Mouse (Mus musculus) heart, embryonic 12.5 days (tissue): Measurements from ENCODE around the gene 2610021A01Rik. TPM values are rescaled to one million over a fixed set of nuclear protein-coding genes. Genes with fewer than 3 reads are reported as not detected.
"Not testable (repeated sequence)": the region's sequence is repeated elsewhere in the genome, so short reads cannot be mapped to it uniquely, and the experiment has no call there.

ENCODE experiments used
- ATAC-seq: fragments of 200-750 bp; cut with Nextera tagmentation; 2 replicates; pipeline ENCODE4 v1.8.0; 2017; ENCODE audit warnings: moderate TSS enrichment, moderate library complexity; ENCODE audit not compliant: insufficient number of reproducible peaks, low FRiP score
- H3K27ac ChIP-seq: fragments of 300-500 bp; sonication (generic); 2 replicates; pipeline ENCODE4 v1.5.1; 2016; ENCODE audit warnings: mild to moderate bottlenecking, moderate library complexity; ENCODE audit not compliant: poor library complexity, severe bottlenecking
- H3K27me3 ChIP-seq: fragments of 300-500 bp; sonication (generic); replicated peaks from 2 replicates; pipeline ENCODE4 v1.6.1; 2016; ENCODE audit warnings: mild to moderate bottlenecking, moderate library complexity
- H3K36me3 ChIP-seq: fragments of 300-500 bp; sonication (generic); 2 replicates; pipeline ENCODE4 v1.6.1; 2016; ENCODE audit warnings: mild to moderate bottlenecking, moderate library complexity
- H3K4me1 ChIP-seq: fragments of 300-500 bp; sonication (generic); replicated peaks from 2 replicates; pipeline ENCODE4 v1.6.1; 2016; ENCODE audit warnings: mild to moderate bottlenecking
- H3K4me2 ChIP-seq: fragments of 300-500 bp; sonication (generic); 2 replicates; pipeline ENCODE4 v1.6.1; 2016; ENCODE audit warnings: mild to moderate bottlenecking, moderate library complexity
- H3K4me3 ChIP-seq: fragments of 300-500 bp; sonication (generic); 2 replicates; pipeline ENCODE4 v1.5.1; 2016; ENCODE audit warnings: mild to moderate bottlenecking
- H3K9ac ChIP-seq: fragments of 300-500 bp; sonication (generic); 2 replicates; pipeline ENCODE4 v1.6.1; 2016; ENCODE audit warnings: mild to moderate bottlenecking, moderate library complexity
- H3K9me3 ChIP-seq: fragments of 300-500 bp; sonication (generic); replicated peaks from 2 replicates; pipeline ENCODE4 v1.6.1; 2016; ENCODE audit warnings: mild to moderate bottlenecking, moderate library complexity
- WGBS: fragments of 180-500 bp; shearing (Covaris S2); methylation state at CpG from one replicate; pipeline ENCODE4 v1.1.7; 2016; 5-methylcytosine and 5-hydroxymethylcytosine counted together
- polyA plus RNA-seq: library from polyadenylated mRNA; unstranded; fragments of >200 nt; fragmentation: Nextera tagmentation; extraction: Ambion mirVana; gene quantifications from 2 replicates; pipeline ENCODE4 v1.2.1, GENCODE M21; 2016

2610021A01Rik gene
- polyA plus RNA-seq, 1 experiment from 2014 or later, result 8.3 TPM

- peak overlapping the region; percentile 93 for H3K27ac ChIP-seq
- 0 out of 2 replicates have a peak, but pooled peaks cover 3% of the 10 kb centered on the region for H3K9me3 ChIP-seq
- ATAC-seq, result peak; percentile 97
- peaks cover 6% of the 10 kb centered on the region for H3K4me1 ChIP-seq
- 0% methylated on average over 25 of the region's 26 CpGs for WGBS
- peaks cover 32% of the 10 kb centered on the region for H3K36me3 ChIP-seq
- H3K27me3 ChIP-seq, result no peaks in the 10 kb centered on the region
- peak overlapping the region; percentile 68 for H3K9ac ChIP-seq
- peak overlapping the region; percentile 69 for H3K4me3 ChIP-seq
- H3K4me2 ChIP-seq, result peak overlapping the region; percentile 90
Measured at GRCm38 (mm10) chr7:41633221-41633984, 34.4 kb downstream of the 2610021A01Rik start.

GRCm38 (mm10) chr7:41674326-41674725, 75.3 kb downstream of the 2610021A01Rik start:
- WGBS, result 45% methylated on average over 1 of the region's 1 CpGs

More at GRCm38 (mm10) chr7:41674326-41674725, 75.3 kb downstream of the 2610021A01Rik start:
- not testable (repeated sequence) for H3K27me3 ChIP-seq, H3K27ac ChIP-seq, H3K4me1 ChIP-seq, H3K4me3 ChIP-seq, H3K9ac ChIP-seq, H3K4me2 ChIP-seq, ATAC-seq, H3K36me3 ChIP-seq
- peaks cover 11% of the 10 kb centered on the region for H3K9me3 ChIP-seq

Other genes starting within 250 kb of the 2610021A01Rik start
- gene AI987944, start 205.9 kb upstream of the 2610021A01Rik start, polyA plus RNA-seq, result 9.2 and 9.8 TPM in 2 replicates
- gene Vmn2r57, start 150.5 kb upstream of the 2610021A01Rik start, polyA plus RNA-seq, result 0.22 and 0.26 TPM in 2 replicates
- gene Gm20449, start 99.8 kb upstream of the 2610021A01Rik start, polyA plus RNA-seq, result 0.09 and 0.13 TPM in 2 replicates
- 5.9 and 6.7 TPM in 2 replicates for gene AW146154, start 99.3 kb upstream of the 2610021A01Rik start, polyA plus RNA-seq
- not detected in 2 replicates for gene Gm6871, start 25.6 kb upstream of the 2610021A01Rik start, polyA plus RNA-seq
- gene Zfp788, start 34.0 kb downstream of the 2610021A01Rik start, polyA plus RNA-seq, result 7.0 and 7.5 TPM in 2 replicates